Mouse (Mus musculus): ENCODE results near the gene Inppl1. TPM values are rescaled to one million over a fixed set of nuclear protein-coding genes. Genes with fewer than 3 reads are reported as not detected.

The Inppl1 gene
- polyA plus RNA-seq, 1 experiment from 2014 or later: 35.6 TPM

GRCm38 (mm10) chr7:101777053-101777452 lies 61.0 kb downstream of the Inppl1 start:
- Histone ChIP-seq H3K27me3 (ENCODE audit: insufficient read depth, low read length) (no peaks in the 10 kb centered on the region), H3K4me2 (ENCODE audit: low read length) (no peak overlapping the region), H3K36me3 (ENCODE audit: insufficient read depth, low read length) (0 out of 2 replicates have a peak, but pooled peaks cover 8% of the 10 kb centered on the region), H3K27ac (no peak overlapping the region), H3K4me1 (replicated peaks; ENCODE audit: insufficient read depth, low read length) (no peaks in the 10 kb centered on the region), H3K9me3 (replicated peaks; ENCODE audit: low read length) (no peaks in the 10 kb centered on the region), H3K9ac (ENCODE audit: low read depth, low read length) (no peak overlapping the region), H3K4me3 (replicated peaks; ENCODE audit: low read depth, low read length) (no peak overlapping the region)
- ATAC-seq (replicated peaks; ENCODE audit: low FRiP score, low read depth) (no peak), DNase-seq (ENCODE audit: low spot score) (no peak)
- no peak for TF ChIP-seq CTCF (IDR thresholded peaks at IDR 0.05; ENCODE audit: low read depth)
- 97% methylated on average over 1 of the region's 1 CpGs for WGBS

- H3K9me3 ChIP-seq (replicated peaks; ENCODE audit: low read length): no peaks in the 10 kb centered on the region
- H3K36me3 ChIP-seq (ENCODE audit: insufficient read depth, low read length): 0 out of 2 replicates have a peak, but pooled peaks cover 4% of the 10 kb centered on the region
- ATAC-seq (replicated peaks; ENCODE audit: low FRiP score, low read depth) (no peak), DNase-seq (ENCODE audit: low spot score) (no peak)
- no peaks in the 10 kb centered on the region for H3K4me1 ChIP-seq (replicated peaks; ENCODE audit: insufficient read depth, low read length)
- H3K4me2 ChIP-seq (ENCODE audit: low read length): no peak overlapping the region
- H3K9ac ChIP-seq (ENCODE audit: low read depth, low read length): no peak overlapping the region
- no peak overlapping the region for H3K4me3 ChIP-seq (replicated peaks; ENCODE audit: low read depth, low read length)
- no peak for TF ChIP-seq CTCF (IDR thresholded peaks at IDR 0.05; ENCODE audit: low read depth)
- H3K27ac ChIP-seq: no peak overlapping the region
- WGBS: 55% methylated on average over 8 of the region's 8 CpGs
- H3K27me3 ChIP-seq (ENCODE audit: insufficient read depth, low read length): no peaks in the 10 kb centered on the region
Measured at GRCm38 (mm10) chr7:101772687-101773086, 65.3 kb downstream of the Inppl1 start.

Small RNAs within 50 kb of the gene (microRNA-seq; reads per million reads assigned to microRNA genes)
- gene Gm22655: not detected

Other genes starting within 250 kb of the Inppl1 start
- 34.6 and 39.0 TPM in 2 replicates for gene Clpb, start 174.6 kb downstream of the Inppl1 start, polyA plus RNA-seq (2015; fragmentation: Nextera tagmentation; extraction: Ambion mirVana)
- gene Phox2a, start 19.9 kb downstream of the Inppl1 start, polyA plus RNA-seq (2015; fragmentation: Nextera tagmentation; extraction: Ambion mirVana): 0.13 and 0.19 TPM in 2 replicates
- 1.1 and 1.4 TPM in 2 replicates for gene Folr2, start 19.0 kb upstream of the Inppl1 start, polyA plus RNA-seq (2015; fragmentation: Nextera tagmentation; extraction: Ambion mirVana)
- gene Anapc15, start 25.5 kb upstream of the Inppl1 start, polyA plus RNA-seq (2015; fragmentation: Nextera tagmentation; extraction: Ambion mirVana): 47.2 and 50.2 TPM in 2 replicates
- 164 and 166 TPM in 2 replicates for gene Folr1, start 32.6 kb upstream of the Inppl1 start, polyA plus RNA-seq (2015; fragmentation: Nextera tagmentation; extraction: Ambion mirVana)
- gene Lamtor1, start 67.7 kb upstream of the Inppl1 start, polyA plus RNA-seq (2015; fragmentation: Nextera tagmentation; extraction: Ambion mirVana): 164 and 165 TPM in 2 replicates
- gene Tomt, start 68.1 kb upstream of the Inppl1 start, polyA plus RNA-seq (2015; fragmentation: Nextera tagmentation; extraction: Ambion mirVana): 0.13 and 0.34 TPM in 2 replicates
- 9.6 and 11.4 TPM in 2 replicates for gene Lrrc51, start 95.7 kb upstream of the Inppl1 start, polyA plus RNA-seq (2015; fragmentation: Nextera tagmentation; extraction: Ambion mirVana)
- gene Numa1, start 95.9 kb upstream of the Inppl1 start, polyA plus RNA-seq (2015; fragmentation: Nextera tagmentation; extraction: Ambion mirVana): 41.7 and 45.9 TPM in 2 replicates
- gene Il18bp, start 180.5 kb upstream of the Inppl1 start, polyA plus RNA-seq (2015; fragmentation: Nextera tagmentation; extraction: Ambion mirVana): 2.0 and 2.1 TPM in 2 replicates
- gene Rnf121, start 227.2 kb upstream of the Inppl1 start, polyA plus RNA-seq (2015; fragmentation: Nextera tagmentation; extraction: Ambion mirVana): 24.8 and 25.5 TPM in 2 replicates
- 12.6 and 16.4 TPM in 2 replicates for gene Xndc1, start 227.3 kb upstream of the Inppl1 start, polyA plus RNA-seq (2015; fragmentation: Nextera tagmentation; extraction: Ambion mirVana)
- gene Xntrpc, start 227.5 kb upstream of the Inppl1 start, polyA plus RNA-seq (2015; fragmentation: Nextera tagmentation; extraction: Ambion mirVana): 0.45 and 0.50 TPM in 2 replicates
- gene Trpc2, start 244.9 kb upstream of the Inppl1 start, polyA plus RNA-seq (2015; fragmentation: Nextera tagmentation; extraction: Ambion mirVana): not detected in 2 replicates

All from kidney, postnatal 0 days (tissue).